ENCODE assay signal across 9 mouse cellular contexts in the genomic region with DNA sequence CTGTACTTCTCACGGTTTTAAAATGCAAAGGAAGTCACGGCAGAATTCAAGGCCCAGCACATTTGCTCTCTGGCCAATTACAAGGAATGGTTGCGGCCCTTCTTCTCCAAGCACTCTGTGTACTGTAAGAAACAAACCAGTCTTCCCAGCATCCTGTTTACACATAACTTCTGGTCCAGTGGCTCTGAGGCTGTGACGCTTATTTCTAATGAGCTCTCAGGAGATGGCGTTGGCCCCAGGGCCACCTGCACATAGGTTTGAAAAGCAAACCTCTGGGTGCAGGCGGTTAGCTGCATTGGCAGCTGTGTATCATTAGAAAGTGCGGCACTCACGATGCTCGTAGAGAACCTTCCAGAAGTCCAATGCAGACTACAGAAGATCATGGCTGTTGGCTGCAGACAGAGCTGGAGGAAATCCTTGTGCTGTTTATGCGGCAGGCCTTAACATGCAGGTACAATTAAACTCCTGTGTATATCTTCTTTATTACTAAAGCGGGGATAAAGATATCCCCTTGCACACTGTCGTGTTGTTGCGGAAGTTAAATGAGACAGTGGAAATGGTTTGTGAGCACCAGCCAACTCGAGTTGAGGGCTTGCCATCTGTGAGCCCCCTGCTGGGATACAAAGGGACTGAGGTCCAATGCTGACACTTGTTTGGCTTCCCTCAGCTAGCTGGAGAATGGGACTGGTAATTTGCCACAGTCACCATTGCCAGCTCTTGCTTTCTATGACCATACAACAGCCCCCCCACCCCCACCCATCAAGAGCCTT.
A peak's percentile ranks its signal among the peaks of the same experiment; 100 is the strongest.
DNase-seq lines count a peak whose midpoint lies in the region; ATAC-seq lines count a peak whose summit lies in the region.
"Had no signal": no experiment of that assay in that cellular context is flagged by ENCODE, and none has a peak within 500 bp of the region (broad histone marks: within the 10 kb centered on the region; RNA-seq: fewer than 3 reads in every experiment).

No protein-coding gene starts in this region.

- H3K4me2 ChIP-seq in hindbrain, embryonic 13.5 days = no peak overlapping the region
- H3K4me2 ChIP-seq in hindbrain, embryonic 12.5 days (replicated peaks) = no peak overlapping the region
- H3K4me2 ChIP-seq: embryonic facial prominence, embryonic 15.5 days had no signal

- H3K9ac ChIP-seq in hindbrain, embryonic 13.5 days = no peak overlapping the region
- no peak overlapping the region for H3K9ac ChIP-seq in hindbrain, embryonic 12.5 days
- H3K9ac ChIP-seq: embryonic facial prominence, embryonic 15.5 days had no signal

- H3K4me3 ChIP-seq in hindbrain, embryonic 13.5 days = no peak overlapping the region
- no peak overlapping the region for H3K4me3 ChIP-seq in hindbrain, embryonic 12.5 days
- H3K4me3 ChIP-seq: embryonic facial prominence, embryonic 15.5 days had no signal

- no peaks in the 10 kb centered on the region for H3K9me3 ChIP-seq in hindbrain, embryonic 13.5 days
- H3K9me3 ChIP-seq in hindbrain, embryonic 12.5 days (replicated peaks) = no peaks in the 10 kb centered on the region
- H3K9me3 ChIP-seq: embryonic facial prominence, embryonic 15.5 days had no signal

- 74% methylated on average over 14 of the region's 14 CpGs for whole genome bisulfite sequencing in hindbrain, embryonic 13.5 days
- WGBS in hindbrain, embryonic 12.5 days = 79% methylated on average over 14 of the region's 14 CpGs

- peak; percentile 10 for DNase-seq in CD4-positive helper T cell, adult 2 months (ENCODE audit: low read depth, low spot score)
- peak; percentile 80 to 81 for DNase-seq in cerebellum, adult 18-20 months
- peak; percentile 56 to 62 for DNase-seq in layer of hippocampus, postnatal 36 days
- DNase-seq in ovary, postnatal 10 days (ENCODE audit: low spot score) = no peak
- no peak for DNase-seq in adrenal gland, postnatal 14 days

- H3K36me3 ChIP-seq in hindbrain, embryonic 13.5 days = no peaks in the 10 kb centered on the region
- no peaks in the 10 kb centered on the region for H3K36me3 ChIP-seq in hindbrain, embryonic 12.5 days
- H3K36me3 ChIP-seq: embryonic facial prominence, embryonic 15.5 days had no signal

- H3K27me3 ChIP-seq in hindbrain, embryonic 13.5 days = no peaks in the 10 kb centered on the region
- H3K27me3 ChIP-seq in hindbrain, embryonic 12.5 days = no peaks in the 10 kb centered on the region
- H3K27me3 ChIP-seq: embryonic facial prominence, embryonic 15.5 days had no signal

- ATAC-seq in hindbrain, embryonic 13.5 days (ENCODE audit: low FRiP score) = peak; percentile 74
- ATAC-seq in hindbrain, embryonic 12.5 days (ENCODE audit: low FRiP score) = no peak; the same call in 1 of the 2 replicates
- ATAC-seq in megakaryocyte-erythroid progenitor cell, adult 5-6 weeks (replicated peaks; ENCODE audit: low FRiP score, low TSS enrichment, poor library complexity, severe bottlenecking) = no peak

- peak overlapping the region; percentile 35 for H3K27ac ChIP-seq in hindbrain, embryonic 13.5 days
- H3K27ac ChIP-seq in hindbrain, embryonic 12.5 days = no peak overlapping the region
- H3K27ac ChIP-seq: embryonic facial prominence, embryonic 15.5 days had no signal

- peaks cover 6% of the 10 kb centered on the region; the same call in 1 of the 2 replicates for H3K4me1 ChIP-seq in hindbrain, embryonic 13.5 days (replicated peaks)
- H3K4me1 ChIP-seq in hindbrain, embryonic 12.5 days = peaks cover 4% of the 10 kb centered on the region; the same call in 1 of the 2 replicates

Comparison
In these comparisons a context has a peak if more than half of its experiments do, and no peak if none do; other contexts are left out.
1. DNase-seq: peak in CD4-positive helper T cell, adult 2 months (single experiment), cerebellum, adult 18-20 months (2 of 2) and layer of hippocampus, postnatal 36 days (2 of 2); none in ovary, postnatal 10 days (single experiment) and adrenal gland, postnatal 14 days (single experiment).